Mouse (Mus musculus): ENCODE data around the gene Gm10096. TPM values are rescaled to one million over a fixed set of nuclear protein-coding genes. Genes with fewer than 3 reads are reported as not detected.

Gene Gm10096
- not detected for polyA plus RNA-seq (2014; fragmentation: Illumina TruSeq; extraction: RNeasy Lipid Tissue Mini Kit (QIAGEN cat#74804); ENCODE audit: low read depth, low replicate concordance)

DNA sequence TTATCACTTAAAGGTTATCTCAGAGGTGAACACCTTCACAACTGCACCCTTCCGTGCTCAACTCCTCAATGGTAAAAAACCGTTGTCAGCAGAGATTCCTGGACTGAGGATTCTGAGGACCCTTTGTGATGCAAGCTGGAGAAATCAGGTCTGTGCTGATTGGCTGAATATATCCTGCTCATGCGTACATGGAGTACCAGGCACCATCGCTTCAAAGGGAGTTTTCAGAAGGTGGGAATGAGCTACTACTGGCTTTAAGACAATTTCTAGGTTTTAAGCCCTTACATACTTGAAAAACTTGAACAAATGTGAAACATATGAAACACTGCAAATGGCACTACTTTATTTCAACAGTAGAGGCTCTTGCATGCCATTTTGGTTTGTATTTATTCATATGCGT lies at the start of gene Gm10096:
Gene Gm10096, minus strand, starts transcription at position 101 of the 400 bp plus-strand sequence.

